ENCODE assay signal across 17 mouse cellular contexts in the genomic region with DNA sequence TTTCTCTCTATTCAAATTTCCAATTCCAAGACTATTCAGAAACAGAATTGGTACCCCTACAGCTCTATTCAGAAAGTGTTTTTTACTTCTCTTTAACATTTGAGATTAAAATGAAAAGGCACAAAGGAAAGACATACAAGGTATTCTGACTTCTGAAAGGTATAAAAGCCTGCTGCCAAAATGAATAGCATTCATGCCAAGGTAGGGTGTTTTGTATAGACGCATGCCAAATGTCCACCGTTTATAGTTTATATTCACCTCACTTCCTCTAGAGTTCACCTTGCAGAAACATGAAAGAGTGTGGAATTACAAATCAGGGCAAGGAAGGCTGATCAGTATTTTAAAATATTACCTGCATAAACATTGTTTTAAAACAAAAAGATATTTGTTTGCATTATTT.
"Had no signal": no experiment of that assay in that cellular context is flagged by ENCODE, and none has a peak within 500 bp of the region (broad histone marks: within the 10 kb centered on the region; RNA-seq: fewer than 3 reads in every experiment).

No protein-coding gene starts in this region.

- ATAC-seq: hindbrain, embryonic 16.5 days; inflammation-experienced regulatory T-cells, adult 6 months; intestine, embryonic 15.5 days; intestine, postnatal 0 days had no signal

- DNase-seq: gastrocnemius, adult 2 months; gastrocnemius, postnatal 10 days; gastrocnemius, postnatal 25 days; heart, adult 18-20 months; heart, postnatal 10 days; heart, postnatal 4 days; kidney, adult 18-20 months; kidney, adult 8-10 months; kidney, postnatal 10 days; kidney, postnatal 25 days; kidney, postnatal 4 days; liver; liver, embryonic 13.5 days had no signal
